Mouse (Mus musculus) large intestine, adult 2 months (tissue): Measurements from ENCODE around the gene Adamts17. TPM values are rescaled to one million over a fixed set of nuclear protein-coding genes. Genes with fewer than 3 reads are reported as not detected.
A peak's percentile ranks its signal among the peaks of the same experiment; 100 is the strongest.

ENCODE experiments used
- DNase-seq: peaks from one replicate; pipeline ENCODE4 v3.0.0-alpha.2; 2012; ENCODE audit warnings: low read depth, low spot score
- WGBS: fragments of 180-500 bp; shearing (Covaris S2); methylation state at CpG from one replicate; pipeline ENCODE4 v1.1.7; 2018; 5-methylcytosine and 5-hydroxymethylcytosine counted together
- polyA plus RNA-seq: library from polyadenylated mRNA; depleted of rRNA; stranded (reverse); fragments of >200 nt; gene quantifications from 2 replicates; pipeline ENCODE4 v1.2.3, GENCODE M21; 2012

Adamts17 gene
- polyA plus RNA-seq, 1 experiment: 0.92 TPM

DNA sequence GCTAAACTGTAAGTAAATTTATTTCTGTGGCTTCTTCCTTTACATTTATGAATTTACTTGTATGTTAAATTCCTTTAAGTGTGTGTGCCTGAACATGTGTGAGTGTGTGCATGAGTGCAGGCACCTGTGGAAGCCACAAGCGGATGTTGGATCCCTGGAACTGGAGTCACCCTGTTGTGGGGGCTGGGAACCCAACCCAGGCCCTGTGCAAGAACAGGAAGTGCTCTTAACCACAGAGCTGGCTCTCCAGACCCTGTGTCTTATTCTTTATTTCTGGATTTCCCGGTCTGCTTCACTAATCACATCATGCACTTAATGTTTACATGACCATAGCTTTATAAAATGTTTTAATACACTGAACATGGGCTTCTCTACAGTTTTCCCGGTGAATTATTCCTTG lies 180.4 kb downstream of the Adamts17 start:
- no peak for DNase-seq
- WGBS: 71% methylated on average over 3 of the region's 3 CpGs

DNA sequence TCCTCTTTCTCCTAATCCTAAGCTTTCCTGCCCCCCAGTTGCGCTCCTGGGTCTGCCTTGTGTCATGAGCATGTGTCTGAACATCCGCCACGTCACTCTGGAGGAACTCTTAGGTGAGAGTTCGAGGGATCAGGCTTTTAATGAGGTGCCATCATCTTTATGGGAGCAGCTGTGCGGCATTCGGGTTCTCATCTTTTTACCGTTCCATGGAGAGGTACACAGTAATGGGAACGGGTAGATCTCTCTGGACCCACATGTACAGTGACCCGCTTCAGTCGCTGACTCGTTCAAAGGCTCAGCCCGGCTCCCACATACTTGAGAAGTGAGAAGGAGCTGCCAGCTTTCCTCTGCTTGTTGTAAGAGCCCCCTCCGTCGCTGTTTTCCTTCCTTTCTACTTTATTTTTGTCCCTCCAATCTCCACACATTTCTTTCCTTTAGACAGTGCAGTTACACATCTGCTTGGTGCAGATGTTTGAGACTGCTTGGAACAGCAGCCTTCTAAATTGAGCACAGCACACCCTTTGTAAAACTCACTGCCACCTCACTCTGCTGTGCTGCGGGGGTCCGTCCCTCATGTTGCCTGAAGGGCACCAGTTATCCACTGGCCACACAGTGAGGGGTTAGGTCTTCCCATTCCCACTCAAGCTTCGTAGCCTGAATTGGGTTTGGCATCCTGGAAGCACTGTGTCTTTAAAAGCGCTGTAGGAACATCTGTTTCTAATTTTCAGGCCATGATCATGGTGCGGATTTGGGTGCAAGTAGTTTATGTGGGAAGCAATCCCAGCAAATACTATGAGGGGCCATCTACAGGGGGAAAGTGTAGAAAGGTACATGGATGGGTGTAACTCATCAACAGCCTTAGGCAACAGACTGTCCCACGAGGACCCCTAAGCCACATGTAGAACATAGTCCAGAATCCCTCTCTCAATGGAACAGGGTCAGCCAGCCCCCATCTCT lies 186.9 kb downstream of the Adamts17 start:
- whole genome bisulfite sequencing: 73% methylated on average over 20 of the region's 20 CpGs
- no peak for DNase-seq

DNA sequence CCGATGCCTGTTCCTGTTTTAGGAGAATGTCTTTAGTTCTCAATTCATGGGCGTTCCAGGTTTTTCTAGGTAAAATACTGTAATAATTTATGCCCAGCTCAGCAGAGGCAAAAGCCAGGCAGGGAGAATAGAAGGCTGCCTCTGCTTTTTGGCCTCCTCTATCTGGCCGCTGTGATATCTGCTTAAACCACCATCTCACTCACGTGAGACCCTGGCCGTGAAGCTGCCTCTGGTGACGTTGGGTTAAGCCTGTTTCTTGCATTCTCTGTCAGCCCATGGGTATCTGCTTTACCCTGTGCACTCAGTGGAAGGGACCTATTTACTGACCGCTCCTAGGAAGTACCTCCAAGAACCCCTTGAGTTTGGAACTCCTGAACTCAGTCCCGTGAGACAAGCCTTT lies 187.7 kb downstream of the Adamts17 start:
- DNase-seq: no peak
- 92% methylated on average over 8 of the region's 8 CpGs for WGBS

DNA sequence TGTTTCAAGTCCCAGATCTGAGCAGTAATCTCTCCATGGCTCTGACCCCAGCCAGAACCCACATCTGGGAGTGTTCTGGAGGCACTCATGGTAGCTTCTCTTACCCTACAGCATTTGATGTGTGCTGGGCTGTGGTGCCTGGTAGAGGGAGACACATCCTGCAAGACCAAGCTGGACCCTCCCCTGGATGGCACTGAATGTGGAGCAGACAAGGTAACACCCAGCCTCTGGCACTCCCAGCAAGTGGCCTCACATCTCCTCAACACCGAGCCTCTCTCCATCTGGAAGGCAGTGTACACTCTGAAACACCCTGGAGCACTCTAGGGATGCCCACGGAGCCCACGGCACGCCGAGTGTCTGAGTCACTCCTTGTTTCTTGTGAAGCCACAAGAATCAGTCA lies 188.2 kb downstream of the Adamts17 start:
- WGBS: 93% methylated on average over 5 of the region's 5 CpGs
- DNase-seq: no peak

DNA sequence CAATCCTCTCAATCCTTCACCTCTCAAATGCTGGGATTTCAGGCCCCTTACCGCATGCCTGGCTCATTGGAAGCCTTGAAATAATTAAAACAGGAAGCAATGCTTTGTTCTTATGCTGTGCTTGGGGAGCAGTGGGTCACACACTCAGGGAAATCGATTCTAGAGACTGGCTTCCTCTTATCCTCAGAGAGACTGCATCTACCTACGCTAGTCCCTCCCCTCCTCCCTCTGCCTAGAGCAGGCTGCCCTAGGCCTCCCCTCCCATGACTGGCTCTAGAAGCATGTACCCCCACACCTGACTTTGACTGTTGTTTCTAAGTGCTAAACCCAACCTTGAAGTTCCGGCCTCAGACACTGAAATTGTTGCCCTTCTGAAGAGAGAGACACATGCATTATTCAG lies 189.4 kb downstream of the Adamts17 start:
- WGBS: 68% methylated on average over 4 of the region's 4 CpGs
- no peak for DNase-seq

DNA sequence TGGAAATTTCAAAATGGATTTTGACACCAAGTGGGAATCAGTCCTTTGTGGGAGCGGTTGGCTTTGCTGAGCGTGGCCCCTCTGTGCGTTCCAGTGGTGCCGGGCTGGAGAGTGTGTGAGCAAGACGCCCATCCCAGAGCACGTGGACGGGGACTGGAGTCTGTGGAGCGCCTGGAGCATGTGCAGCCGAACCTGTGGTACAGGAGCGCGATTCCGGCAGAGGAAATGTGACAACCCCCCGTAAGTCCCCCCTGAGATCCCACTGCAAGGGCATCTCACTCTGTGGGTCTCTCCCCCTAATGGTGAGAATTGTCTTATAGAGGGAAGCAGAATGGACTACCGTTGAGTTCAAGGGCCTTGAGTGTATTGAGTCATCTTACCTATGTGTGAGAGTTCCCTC lies 189.9 kb downstream of the Adamts17 start:
- WGBS: 95% methylated on average over 14 of the region's 14 CpGs
- no peak for DNase-seq

DNA sequence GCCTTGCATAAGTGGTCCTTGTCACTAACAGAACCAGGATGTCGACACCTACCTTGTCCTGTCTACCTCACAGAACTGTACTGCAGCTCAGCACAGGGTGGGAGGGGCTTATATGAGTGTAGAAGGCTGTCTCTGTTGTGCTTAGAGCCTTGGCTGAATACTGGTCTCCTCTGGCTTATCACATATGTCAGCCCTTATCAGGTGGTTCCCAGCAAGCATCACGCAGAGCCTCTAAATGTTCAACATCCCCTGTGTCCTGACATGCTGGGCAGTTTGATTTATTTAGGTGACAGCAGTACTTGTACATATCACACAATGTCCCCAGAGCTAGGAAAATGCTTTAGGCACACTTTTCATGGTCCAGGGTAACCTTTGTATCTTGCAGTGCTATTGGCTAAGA lies 191.7 kb downstream of the Adamts17 start:
- 93% methylated on average over 2 of the region's 2 CpGs for WGBS
- no peak for DNase-seq

DNA sequence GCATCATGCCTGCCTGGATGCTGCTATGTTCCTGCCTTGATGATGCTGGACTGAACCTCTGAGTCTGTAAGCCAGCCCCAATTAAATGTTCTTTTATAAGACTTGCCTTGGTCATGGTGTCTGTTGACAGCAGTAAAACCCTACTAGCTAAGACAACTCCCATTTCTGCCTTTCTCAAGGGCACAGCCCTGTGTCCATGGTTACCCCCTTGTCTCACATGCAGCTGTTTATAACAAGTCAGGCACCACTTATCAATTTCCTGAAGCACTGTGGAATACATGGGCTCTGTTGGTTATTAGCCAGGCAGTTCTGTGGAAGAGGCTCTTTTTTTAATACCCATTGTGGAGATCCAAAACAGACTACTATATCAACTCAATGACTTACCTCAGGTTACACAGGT lies 193.1 kb downstream of the Adamts17 start:
- no peak for DNase-seq

DNA sequence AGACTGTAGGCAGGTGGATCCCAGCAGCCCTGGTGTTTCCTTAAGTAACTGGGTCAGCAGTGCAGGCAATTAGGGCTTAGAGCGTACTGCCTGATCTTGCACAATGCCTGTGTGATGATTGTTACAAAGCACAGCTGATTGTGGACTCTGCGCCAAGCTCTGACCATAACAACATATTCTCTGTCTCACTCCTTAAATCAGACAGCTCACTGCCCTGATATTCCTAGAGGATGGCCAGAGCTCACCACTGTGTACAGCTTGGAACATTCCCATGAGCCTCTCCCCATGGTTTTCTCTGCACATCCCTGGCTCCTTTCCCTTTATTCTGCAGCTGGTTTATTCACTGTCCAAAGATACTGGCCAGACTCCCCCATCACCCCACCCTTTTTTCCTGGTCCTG lies 194.8 kb downstream of the Adamts17 start:
- WGBS: 21% methylated on average over 2 of the region's 2 CpGs
- DNase-seq: peak; percentile 3

DNA sequence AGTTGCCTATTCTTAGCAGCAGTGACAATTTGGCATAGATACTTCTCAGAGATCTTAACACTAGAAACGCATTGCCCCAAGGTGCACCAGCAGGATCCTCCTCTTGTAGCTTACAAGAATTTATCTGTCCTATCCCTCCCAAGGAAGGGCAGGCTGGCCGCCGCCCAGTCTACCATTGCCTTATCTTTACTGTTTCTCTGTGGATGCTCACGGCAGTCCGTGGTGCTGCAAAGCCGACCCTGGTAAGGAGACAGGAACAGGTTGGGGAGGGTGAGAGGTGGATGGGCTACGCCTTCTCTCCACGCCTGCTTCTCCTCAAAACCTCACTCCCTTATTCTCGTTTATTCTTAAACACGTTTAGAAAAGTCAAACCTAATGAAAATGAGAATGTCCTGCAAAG lies 195.7 kb downstream of the Adamts17 start:
- WGBS: 72% methylated on average over 10 of the region's 10 CpGs
- DNase-seq: no peak

DNA sequence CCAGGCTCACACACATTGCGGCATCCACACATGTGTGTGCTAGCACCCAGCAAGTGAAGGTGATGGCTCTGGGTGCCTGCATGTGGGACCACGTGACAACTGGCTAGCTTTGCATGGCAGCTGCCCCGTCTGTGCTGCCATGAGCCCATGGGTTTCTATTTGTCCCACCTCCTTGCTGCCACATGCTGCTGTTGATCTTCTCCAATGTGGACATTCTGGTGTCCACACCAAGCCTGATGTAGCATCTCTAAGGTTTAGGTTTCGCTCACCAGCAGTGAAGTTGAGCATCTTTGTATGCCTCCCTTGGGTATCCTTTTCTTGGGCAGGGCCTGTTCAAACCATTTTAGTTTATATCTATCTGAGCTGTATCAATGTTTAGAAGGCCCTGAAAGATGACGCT lies 196.1 kb downstream of the Adamts17 start:
- DNase-seq: no peak
- 95% methylated on average over 5 of the region's 5 CpGs for WGBS

DNA sequence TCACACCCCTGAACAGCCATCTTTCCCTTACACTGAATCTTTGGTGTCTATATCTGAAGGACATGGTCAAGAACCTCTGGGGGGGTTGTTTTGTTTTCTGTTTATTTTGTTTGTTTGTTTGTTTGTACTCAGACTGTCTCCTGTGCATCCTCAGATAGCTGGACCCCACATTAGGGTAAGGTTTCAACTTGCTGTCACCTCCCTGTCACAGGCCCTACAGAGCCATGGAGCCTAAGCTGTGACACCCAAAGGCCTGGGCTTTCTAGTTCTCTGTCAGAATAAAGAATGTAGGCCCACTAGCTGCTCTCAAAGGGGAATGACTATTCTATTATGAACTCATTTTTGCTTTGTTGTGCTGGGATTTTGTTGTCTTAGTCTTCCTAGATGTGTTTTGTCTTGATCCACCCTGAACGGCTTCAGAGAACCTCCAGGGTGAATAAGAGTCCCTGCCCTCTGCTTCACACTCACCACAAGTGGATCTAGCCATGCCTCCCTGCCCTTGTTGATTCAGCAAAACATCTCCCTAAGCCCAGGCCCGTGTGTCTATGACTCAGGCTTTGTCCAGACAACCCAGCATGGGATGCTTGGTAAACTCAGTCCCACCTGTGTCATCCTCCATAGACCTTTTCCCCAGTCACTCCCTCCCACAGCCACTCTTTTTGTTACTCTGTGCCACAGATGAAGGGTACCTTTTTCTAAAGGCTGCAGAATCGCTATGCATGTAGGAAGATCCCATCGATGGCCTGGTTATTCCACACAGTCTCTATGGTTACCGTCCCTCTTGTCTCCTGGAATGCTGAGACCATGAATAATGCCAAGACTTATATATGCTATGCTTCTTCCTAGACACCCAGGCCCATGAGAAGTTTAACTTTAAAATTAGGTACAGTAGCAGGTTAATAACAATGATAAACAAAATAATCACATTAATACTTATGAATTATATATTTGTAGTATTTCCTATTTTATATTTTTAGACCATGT lies 197.3 kb downstream of the Adamts17 start:
- 81% methylated on average over 5 of the region's 5 CpGs for WGBS
- no peak for DNase-seq

DNA sequence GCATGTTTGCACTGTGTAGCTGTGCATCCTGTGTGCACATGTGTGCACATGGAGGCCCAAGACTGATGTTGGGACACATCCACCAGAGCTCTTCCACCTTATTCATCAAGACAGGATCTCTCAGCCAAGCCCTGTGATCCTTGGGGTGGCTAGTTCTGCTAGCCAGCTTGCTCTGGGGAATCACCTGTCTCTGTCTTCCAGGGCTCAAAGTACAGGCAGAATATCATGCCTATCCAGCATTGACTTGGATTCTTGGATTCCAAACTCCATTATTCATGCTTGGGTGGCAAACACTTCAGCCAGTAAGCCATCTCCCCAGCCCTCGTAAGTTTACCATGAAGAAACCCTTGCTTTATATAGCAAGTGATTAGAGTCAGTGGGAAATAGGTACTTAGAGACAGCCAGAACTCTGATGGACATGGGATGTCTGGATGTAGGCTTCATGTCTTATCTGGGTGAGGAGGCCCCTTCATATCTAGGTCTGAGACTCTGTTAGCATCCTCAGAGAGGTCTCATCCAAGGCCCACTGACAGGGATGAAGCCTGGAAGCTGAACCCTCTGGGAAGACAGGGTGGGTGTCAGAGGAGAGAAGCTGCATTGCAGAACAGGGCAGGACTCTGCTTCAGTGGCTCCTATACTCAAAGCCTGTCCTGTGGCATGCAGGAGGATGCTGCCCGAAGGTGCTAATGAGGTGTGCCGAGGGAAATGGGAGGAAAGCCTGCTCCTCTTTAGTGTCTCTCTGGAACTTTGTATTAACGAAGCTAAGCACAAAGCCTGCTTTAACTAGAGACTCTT lies 198.4 kb downstream of the Adamts17 start:
- WGBS: 90% methylated on average over 4 of the region's 4 CpGs
- DNase-seq: no peak

DNA sequence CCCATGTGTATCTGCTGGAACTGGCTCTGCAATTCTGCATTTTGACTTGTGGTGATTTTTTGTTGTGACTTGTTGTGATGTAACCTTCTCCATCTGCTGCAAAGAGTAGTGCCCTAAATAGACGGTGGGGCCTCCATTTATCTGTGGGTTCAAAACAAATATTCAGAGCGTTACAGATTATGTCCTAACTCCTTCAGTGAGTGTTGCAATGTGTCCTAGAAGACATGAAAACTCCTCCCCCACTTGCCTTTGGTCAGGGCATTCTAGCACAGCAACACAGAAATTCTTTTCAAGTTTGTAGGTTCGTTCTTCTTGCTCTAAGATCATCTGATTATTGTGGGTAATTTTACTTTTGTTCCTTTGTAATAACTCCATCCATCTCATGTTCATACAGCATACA lies 199.6 kb downstream of the Adamts17 start:
- 70% methylated on average over 3 of the region's 3 CpGs for WGBS
- no peak for DNase-seq

DNA sequence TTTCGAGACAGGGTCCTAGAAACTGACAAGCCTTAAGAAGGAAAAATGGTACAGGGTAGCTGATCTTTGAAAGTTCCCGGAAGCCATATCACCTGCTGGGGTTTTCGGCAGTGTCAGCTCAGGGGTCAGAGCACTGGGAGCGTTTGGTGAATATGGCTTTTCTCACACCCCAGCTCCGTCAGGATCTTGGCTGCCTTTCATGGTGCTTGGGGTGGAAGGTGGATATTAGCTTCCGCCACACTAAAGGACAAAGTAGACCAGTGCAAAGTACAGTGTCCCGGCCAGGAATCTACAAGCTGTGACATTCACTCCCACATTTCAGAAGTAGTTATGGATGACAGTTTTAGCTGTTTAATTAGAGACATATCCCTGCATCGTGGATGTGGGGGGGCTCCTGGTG lies 200.3 kb downstream of the Adamts17 start:
- DNase-seq: no peak
- WGBS: 72% methylated on average over 8 of the region's 8 CpGs

DNA sequence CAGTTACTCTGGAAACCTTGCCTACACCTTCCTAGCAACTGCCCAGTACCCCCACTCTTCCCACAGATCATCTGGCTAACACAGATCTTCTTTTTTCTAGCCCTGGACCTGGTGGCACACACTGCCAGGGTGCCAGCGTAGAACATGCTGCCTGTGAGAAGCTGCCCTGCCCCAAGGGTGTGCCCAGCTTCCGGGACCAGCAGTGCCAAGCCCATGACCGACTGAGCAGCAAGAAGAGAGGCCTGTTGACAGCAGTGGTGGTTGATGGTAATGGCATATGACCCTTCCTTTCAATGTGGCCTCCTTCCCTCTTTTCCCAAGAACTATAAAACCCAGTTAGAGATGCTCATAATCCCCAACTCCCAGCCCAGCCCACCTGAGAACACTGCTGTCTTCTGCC lies 202.2 kb downstream of the Adamts17 start:
- 35% methylated on average over 3 of the region's 3 CpGs for WGBS

DNA sequence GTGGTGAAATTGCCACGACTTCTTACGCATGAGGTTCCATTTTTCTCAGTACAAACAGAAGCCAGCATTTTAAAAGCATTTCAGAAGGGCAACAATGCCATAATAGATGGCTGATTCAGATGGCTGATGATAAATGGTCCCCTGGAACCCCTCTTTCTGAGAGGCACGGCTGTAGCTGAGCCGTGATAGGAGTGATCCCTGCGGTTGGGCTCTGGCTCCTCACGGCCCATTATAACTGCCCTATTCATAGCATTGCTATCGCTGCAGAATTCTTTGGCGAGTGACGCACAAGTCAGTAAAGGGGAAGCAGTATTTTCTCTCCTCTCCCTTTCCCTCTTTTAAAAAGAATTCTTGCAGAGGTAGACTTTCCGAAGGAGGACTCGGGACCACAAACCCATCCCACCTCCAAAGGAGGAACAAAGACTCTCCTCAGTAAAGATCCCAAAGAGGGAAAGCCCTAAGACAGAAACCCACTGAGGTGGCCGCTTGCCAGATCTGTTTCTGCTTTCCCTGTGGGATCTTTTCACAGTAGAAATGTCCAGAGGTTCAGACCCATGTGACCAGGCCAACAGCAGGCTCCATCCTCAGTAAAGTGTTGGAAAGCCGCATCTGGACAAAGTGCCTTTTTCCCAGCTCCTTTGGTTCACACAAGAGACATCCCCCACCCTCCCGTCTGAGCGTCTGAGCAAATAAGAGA lies 204.7 kb downstream of the Adamts17 start:
- no peak for DNase-seq
- 87% methylated on average over 15 of the region's 15 CpGs for WGBS

More for the DNA sequence above, 202.2 kb downstream of the Adamts17 start:
- DNase-seq: peak; percentile 6

DNA sequence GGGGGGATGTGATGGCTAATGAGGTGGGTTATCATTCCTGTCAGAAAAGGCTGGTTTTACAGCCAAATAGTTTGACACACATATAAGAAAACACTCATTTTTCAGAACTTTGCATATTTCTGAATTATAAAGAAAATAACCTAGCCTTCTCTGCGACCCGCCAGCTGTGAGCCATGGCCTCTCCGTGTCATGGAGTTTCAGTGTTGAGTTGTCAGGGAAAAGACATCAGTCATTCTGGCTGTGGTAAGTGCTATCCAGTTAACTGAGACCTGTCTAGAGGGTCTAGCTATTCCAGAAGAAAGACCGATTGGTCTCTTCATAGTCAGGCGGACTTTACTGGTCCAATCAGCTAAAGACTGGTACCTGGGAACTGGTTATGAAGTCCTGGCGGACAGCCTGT lies 205.7 kb downstream of the Adamts17 start:
- no peak for DNase-seq

DNA sequence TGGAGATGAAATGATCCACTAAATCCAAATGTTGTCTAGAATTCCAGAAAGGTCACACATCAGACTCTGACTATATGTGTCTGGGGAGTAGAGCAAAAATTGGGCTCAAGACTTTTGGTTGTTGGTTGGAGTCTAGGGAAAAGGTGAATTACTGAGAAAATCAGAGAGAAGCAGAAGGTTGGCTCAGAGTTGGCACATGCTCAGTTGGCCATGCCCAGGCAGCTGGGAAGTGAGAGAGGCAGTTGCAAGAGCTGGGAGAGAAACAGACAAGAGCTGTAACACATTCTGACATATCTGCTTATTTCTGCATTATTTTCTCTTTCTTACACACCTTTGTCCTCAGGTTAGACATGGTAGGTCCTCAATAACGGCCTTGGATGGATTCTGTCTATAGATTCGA lies 209.7 kb downstream of the Adamts17 start:
- no peak for DNase-seq
- 88% methylated on average over 2 of the region's 2 CpGs for WGBS

More for the DNA sequence above, 205.7 kb downstream of the Adamts17 start:
- 97% methylated on average over 6 of the region's 6 CpGs for WGBS
